Mouse (Mus musculus): Measurements from ENCODE around the gene Zfp1.

Zfp1 gene

GRCm38 (mm10) chr8:111643264-111644141 is at the start of gene Zfp1:
Gene Zfp1 (plus strand): TSS chr8:111643401.
- DNase-seq (ENCODE audit: low spot score), result peak; percentile 75

- no peak for DNase-seq (ENCODE audit: low spot score)
Measured at GRCm38 (mm10) chr8:111594044-111594840, 49.0 kb upstream of the Zfp1 start.

GRCm38 (mm10) chr8:111594951-111595350 is 48.2 kb upstream of the Zfp1 start:
- no peak for DNase-seq (ENCODE audit: low spot score)

- no peak for DNase-seq (ENCODE audit: low spot score)
Measured at GRCm38 (mm10) chr8:111595712-111596484, 47.3 kb upstream of the Zfp1 start.

- no peak for DNase-seq (ENCODE audit: low spot score)
Measured at GRCm38 (mm10) chr8:111596485-111596821, 46.7 kb upstream of the Zfp1 start.

- DNase-seq (ENCODE audit: low spot score), result no peak
Measured at GRCm38 (mm10) chr8:111597310-111597709, 45.9 kb upstream of the Zfp1 start.

- no peak for DNase-seq (ENCODE audit: low spot score)
Measured at GRCm38 (mm10) chr8:111599707-111600444, 43.3 kb upstream of the Zfp1 start.

GRCm38 (mm10) chr8:111602050-111602449 is 41.2 kb upstream of the Zfp1 start:
- no peak for DNase-seq (ENCODE audit: low spot score)

GRCm38 (mm10) chr8:111604986-111605385 is 38.2 kb upstream of the Zfp1 start:
- DNase-seq (ENCODE audit: low spot score), result no peak

- DNase-seq (ENCODE audit: low spot score), result no peak
Measured at GRCm38 (mm10) chr8:111606961-111607360, 36.2 kb upstream of the Zfp1 start.

- DNase-seq (ENCODE audit: low spot score), result no peak
Measured at GRCm38 (mm10) chr8:111607414-111607813, 35.8 kb upstream of the Zfp1 start.

- no peak for DNase-seq (ENCODE audit: low spot score)
Measured at GRCm38 (mm10) chr8:111613181-111613580, 30.0 kb upstream of the Zfp1 start.

- no peak for DNase-seq (ENCODE audit: low spot score)
Measured at GRCm38 (mm10) chr8:111614786-111615701, 28.2 kb upstream of the Zfp1 start.

GRCm38 (mm10) chr8:111617812-111618211 is 25.4 kb upstream of the Zfp1 start:
- no peak for DNase-seq (ENCODE audit: low spot score)

GRCm38 (mm10) chr8:111618273-111618672 is 24.9 kb upstream of the Zfp1 start:
- no peak for DNase-seq (ENCODE audit: low spot score)

GRCm38 (mm10) chr8:111619936-111620335 is 23.3 kb upstream of the Zfp1 start:
- DNase-seq (ENCODE audit: low spot score), result no peak

- DNase-seq (ENCODE audit: low spot score), result no peak
Measured at GRCm38 (mm10) chr8:111622104-111622503, 21.1 kb upstream of the Zfp1 start.

GRCm38 (mm10) chr8:111622553-111622952 is 20.6 kb upstream of the Zfp1 start:
- no peak for DNase-seq (ENCODE audit: low spot score)

- DNase-seq (ENCODE audit: low spot score), result no peak
Measured at GRCm38 (mm10) chr8:111624081-111624852, 18.9 kb upstream of the Zfp1 start.

GRCm38 (mm10) chr8:111624853-111625221 is 18.4 kb upstream of the Zfp1 start:
- no peak for DNase-seq (ENCODE audit: low spot score)
